Mouse (Mus musculus): ENCODE results near the gene Sowahc.

Gene Sowahc

GRCm38 (mm10) chr10:59236486-59236885 lies 14.7 kb downstream of the Sowahc start:
- no peak for TF ChIP-seq GATA4 (IDR thresholded peaks at IDR 0.05; ENCODE audit: insufficient replicate concordance, low read length)

GRCm38 (mm10) chr10:59237757-59238156 lies 16.0 kb downstream of the Sowahc start:
- TF ChIP-seq GATA4 (IDR thresholded peaks at IDR 0.05; ENCODE audit: insufficient replicate concordance, low read length): no peak

GRCm38 (mm10) chr10:59241141-59241541 lies 19.4 kb downstream of the Sowahc start:
- no peak for TF ChIP-seq GATA4 (IDR thresholded peaks at IDR 0.05; ENCODE audit: insufficient replicate concordance, low read length)

- no peak for TF ChIP-seq GATA4 (IDR thresholded peaks at IDR 0.05; ENCODE audit: insufficient replicate concordance, low read length)
Measured at GRCm38 (mm10) chr10:59249531-59249930, 27.8 kb downstream of the Sowahc start.

- TF ChIP-seq GATA4 (IDR thresholded peaks at IDR 0.05; ENCODE audit: insufficient replicate concordance, low read length): no peak
Measured at GRCm38 (mm10) chr10:59250679-59251078, 28.9 kb downstream of the Sowahc start.

GRCm38 (mm10) chr10:59251980-59252379 lies 30.2 kb downstream of the Sowahc start:
- TF ChIP-seq GATA4 (IDR thresholded peaks at IDR 0.05; ENCODE audit: insufficient replicate concordance, low read length): peak; percentile 49; the same call in 1 of the 2 replicates

GRCm38 (mm10) chr10:59252396-59252795 lies 30.6 kb downstream of the Sowahc start:
- no peak for TF ChIP-seq GATA4 (IDR thresholded peaks at IDR 0.05; ENCODE audit: insufficient replicate concordance, low read length)

- no peak for TF ChIP-seq GATA4 (IDR thresholded peaks at IDR 0.05; ENCODE audit: insufficient replicate concordance, low read length)
Measured at GRCm38 (mm10) chr10:59253541-59254079, 31.9 kb downstream of the Sowahc start.

GRCm38 (mm10) chr10:59256533-59256932 lies 34.8 kb downstream of the Sowahc start:
- no peak for TF ChIP-seq GATA4 (IDR thresholded peaks at IDR 0.05; ENCODE audit: insufficient replicate concordance, low read length)

- TF ChIP-seq GATA4 (IDR thresholded peaks at IDR 0.05; ENCODE audit: insufficient replicate concordance, low read length): no peak
Measured at GRCm38 (mm10) chr10:59259572-59259971, 37.8 kb downstream of the Sowahc start.

- TF ChIP-seq GATA4 (IDR thresholded peaks at IDR 0.05; ENCODE audit: insufficient replicate concordance, low read length): no peak
Measured at GRCm38 (mm10) chr10:59261603-59262002, 39.9 kb downstream of the Sowahc start.

- no peak for TF ChIP-seq GATA4 (IDR thresholded peaks at IDR 0.05; ENCODE audit: insufficient replicate concordance, low read length)
Measured at GRCm38 (mm10) chr10:59262021-59262420, 40.3 kb downstream of the Sowahc start.

- no peak for TF ChIP-seq GATA4 (IDR thresholded peaks at IDR 0.05; ENCODE audit: insufficient replicate concordance, low read length)
Measured at GRCm38 (mm10) chr10:59262979-59263378, 41.2 kb downstream of the Sowahc start.

GRCm38 (mm10) chr10:59265067-59265466 lies 43.3 kb downstream of the Sowahc start:
- no peak for TF ChIP-seq GATA4 (IDR thresholded peaks at IDR 0.05; ENCODE audit: insufficient replicate concordance, low read length)

GRCm38 (mm10) chr10:59265674-59266073 lies 43.9 kb downstream of the Sowahc start:
- TF ChIP-seq GATA4 (IDR thresholded peaks at IDR 0.05; ENCODE audit: insufficient replicate concordance, low read length): no peak

GRCm38 (mm10) chr10:59266097-59266496 lies 44.3 kb downstream of the Sowahc start:
- TF ChIP-seq GATA4 (IDR thresholded peaks at IDR 0.05; ENCODE audit: insufficient replicate concordance, low read length): no peak

GRCm38 (mm10) chr10:59267275-59267674 lies 45.5 kb downstream of the Sowahc start:
- no peak for TF ChIP-seq GATA4 (IDR thresholded peaks at IDR 0.05; ENCODE audit: insufficient replicate concordance, low read length)

Measured in liver, adult (tissue).